Comparison of ENCODE assay signal across 8 mouse cellular contexts in genomic region chr9:118150429-118151220, GRCm38 (mm10). TPM values are rescaled to one million over a fixed set of nuclear protein-coding genes. Genes with fewer than 3 reads are reported as not detected.
DNase-seq lines count a peak whose midpoint lies in the region; ATAC-seq and TF ChIP-seq lines count a peak whose summit lies in the region.

No protein-coding gene starts in this region.

- TF ChIP-seq RAD21 in MEL (IDR thresholded peaks at IDR 0.05; ENCODE audit: low read depth, low read length), result no peak

- H3K36me3 ChIP-seq in heart, embryonic 12.5 days, result no peaks in the 10 kb centered on the region
- H3K36me3 ChIP-seq in MEL (ENCODE audit: control insufficient read depth in 1 of 2, insufficient read depth in 2 of 2, low read length in 2 of 2), result peaks cover 0 to 10% of the 10 kb centered on the region in 2 experiments; a peak in 2 of 4 replicates
- no peaks in the 10 kb centered on the region for H3K36me3 ChIP-seq in erythroblast, embryonic 14.5 days (ENCODE audit: control insufficient read depth)
- no peaks in the 10 kb centered on the region for H3K36me3 ChIP-seq in limb, embryonic 15.5 days

- H3K9me3 ChIP-seq in heart, embryonic 12.5 days (replicated peaks), result no peaks in the 10 kb centered on the region
- H3K9me3 ChIP-seq in MEL (replicated peaks; ENCODE audit: insufficient read depth, low read length), result no peaks in the 10 kb centered on the region
- H3K9me3 ChIP-seq in erythroblast, embryonic 14.5 days (ENCODE audit: control insufficient read depth, low read length), result no peaks in the 10 kb centered on the region
- no peaks in the 10 kb centered on the region for H3K9me3 ChIP-seq in limb, embryonic 15.5 days

- H3K4me2 ChIP-seq in heart, embryonic 12.5 days, result peak overlapping the region; percentile 74
- H3K4me2 ChIP-seq in limb, embryonic 15.5 days, result peak overlapping the region; percentile 56

- H3K4me1 ChIP-seq in heart, embryonic 12.5 days (replicated peaks), result peaks cover 12% of the 10 kb centered on the region
- H3K4me1 ChIP-seq in MEL (ENCODE audit: control insufficient read depth in 1 of 2, insufficient read depth in 2 of 2, low read length in 2 of 2), result peaks cover 2 to 19% of the 10 kb centered on the region in 2 experiments; a peak in 3 of 4 replicates
- H3K4me1 ChIP-seq in erythroblast, embryonic 14.5 days (ENCODE audit: control insufficient read depth), result peaks cover 22% of the 10 kb centered on the region
- H3K4me1 ChIP-seq in limb, embryonic 15.5 days, result peaks cover 13% of the 10 kb centered on the region

- TF ChIP-seq POLR2A in MEL (IDR thresholded peaks at IDR 0.05; ENCODE audit: control insufficient read depth in 1 of 2, insufficient read depth in 1 of 2, low read depth in 1 of 2, low read length in 2 of 2, poor library complexity in 1 of 2), result peak in 1 of 2 experiments; percentile 30; a peak in 1 of 4 replicates

- peaks cover 24% of the 10 kb centered on the region for H3K79me2 ChIP-seq in MEL (ENCODE audit: control insufficient read depth, insufficient read depth, low read length, poor library complexity)

- H3K9ac ChIP-seq in heart, embryonic 12.5 days, result no peak overlapping the region
- H3K9ac ChIP-seq in MEL (ENCODE audit: control insufficient read depth, low read depth, low read length, poor library complexity, severe bottlenecking), result peak overlapping the region; percentile 84
- no peak overlapping the region for H3K9ac ChIP-seq in limb, embryonic 15.5 days

- 76% methylated on average over 20 of the region's 20 CpGs for WGBS in heart, embryonic 12.5 days
- 59% methylated on average over 20 of the region's 20 CpGs for WGBS in limb, embryonic 15.5 days

- no peak for TF ChIP-seq EP300 in MEL (IDR thresholded peaks at IDR 0.05; ENCODE audit: low read depth in 1 of 2, low read length in 2 of 2)

- H3K27ac ChIP-seq in heart, embryonic 12.5 days (ENCODE audit: poor library complexity, severe bottlenecking), result no peak overlapping the region
- peak overlapping the region; percentile 86 for H3K27ac ChIP-seq in MEL (ENCODE audit: control insufficient read depth, low read depth, low read length)
- H3K27ac ChIP-seq in limb, embryonic 15.5 days, result peak overlapping the region; percentile 57

- DNase-seq in heart, adult 18-20 months, result no peak
- peak; percentile 81 for DNase-seq in MEL (ENCODE audit: low read depth, low spot score)
- DNase-seq in retina, embryonic 14.5 days (ENCODE audit: low spot score), result peak; percentile 21
- DNase-seq in layer of hippocampus, adult 11-12 months (ENCODE audit: low spot score), result no peak
- no peak for DNase-seq in urinary bladder, adult 18-20 months (ENCODE audit: low spot score in 2 of 2)

- ATAC-seq in heart, embryonic 12.5 days (ENCODE audit: insufficient number of reproducible peaks, low FRiP score), result peak; percentile 34
- ATAC-seq in limb, embryonic 15.5 days (ENCODE audit: insufficient number of reproducible peaks, low FRiP score, low TSS enrichment, low read depth), result no peak

- TF ChIP-seq CTCF in MEL (IDR thresholded peaks at IDR 0.05 in 2 of 3, conservative IDR thresholded peaks at IDR 0.05 in 1 of 3; ENCODE audit: control insufficient read depth in 1 of 3, insufficient read depth in 1 of 3, low read depth in 2 of 3, low read length in 3 of 3, poor library complexity in 1 of 3, severe bottlenecking in 1 of 3), result no peak

- H3K27me3 ChIP-seq in heart, embryonic 12.5 days (replicated peaks), result no peaks in the 10 kb centered on the region
- no peaks in the 10 kb centered on the region for H3K27me3 ChIP-seq in MEL (ENCODE audit: control insufficient read depth in 1 of 2, insufficient read depth in 2 of 2, low read length in 2 of 2)
- H3K27me3 ChIP-seq in erythroblast, embryonic 14.5 days (ENCODE audit: control insufficient read depth), result no peaks in the 10 kb centered on the region
- H3K27me3 ChIP-seq in limb, embryonic 15.5 days, result no peaks in the 10 kb centered on the region

- H3K4me3 ChIP-seq in heart, embryonic 12.5 days, result peak overlapping the region; percentile 87
- peak overlapping the region; percentile 63 to 72 for H3K4me3 ChIP-seq in MEL (ENCODE audit: control insufficient read depth in 1 of 2, insufficient read depth in 1 of 2, low read depth in 2 of 2, low read length in 2 of 2)
- H3K4me3 ChIP-seq in erythroblast, embryonic 14.5 days (replicated peaks), result peak overlapping the region; percentile 66
- H3K4me3 ChIP-seq in limb, embryonic 15.5 days, result peak overlapping the region; percentile 96

TF ChIP-seq in MEL, 35 proteins besides CTCF, POLR2A, EP300 and RAD21:
- TF ChIP-seq MAZ (IDR thresholded peaks at IDR 0.05; ENCODE audit: low read depth, low read length) (0 out of 2 replicates have a peak, but pooled peaks have one; percentile 25), ETS1 (IDR thresholded peaks at IDR 0.05; ENCODE audit: low read depth, low read length) (no peak; the same call in none of the 2 replicates), MAX (IDR thresholded peaks at IDR 0.05; ENCODE audit: low read length) (no peak), RCOR1 (IDR thresholded peaks at IDR 0.05; ENCODE audit: low read depth, low read length) (peak; percentile 4; the same call in 1 of the 2 replicates), TBP (IDR thresholded peaks at IDR 0.05; ENCODE audit: low read depth, low read length) (peak; percentile 67; the same call in 1 of the 2 replicates), NELFE (IDR thresholded peaks at IDR 0.05; ENCODE audit: low read depth, low read length) (peak; percentile 15; the same call in 1 of the 2 replicates), MXI1 (IDR thresholded peaks at IDR 0.05; ENCODE audit: low read depth, low read length) (peak; percentile 68; the same call in 1 of the 2 replicates), ZNF384 (IDR thresholded peaks at IDR 0.05; ENCODE audit: low read depth, low read length) (no peak), MYC (IDR thresholded peaks at IDR 0.05; ENCODE audit: low read depth, low read length) (peak; percentile 69; the same call in 1 of the 2 replicates)
TF ChIP-seq in MEL: peak in this region for 6.

RNA-seq across cellular contexts. Expression of gene Cmc1, which starts 0.6 kb away (rescaled TPM):
- polyA plus RNA-seq in heart, embryonic 12.5 days (2016; fragmentation: Nextera tagmentation; extraction: Ambion mirVana), result 40.8 and 44.3 TPM in 2 replicates
- total RNA-seq in heart, adult 18-20 months (2021), result 10 to 100 TPM; 31.8 to 33.0 TPM
- total RNA-seq in MEL (2012; rRNA removed), result 26.7 and 35.9 TPM in 2 replicates
- polyA plus RNA-seq in MEL (2012; ENCODE audit: insufficient read depth in 1 of 2, insufficient read length in 2 of 2, low read depth in 1 of 2, low replicate concordance in 2 of 2, missing spikeins in 1 of 2), result 10 to 100 TPM in 1 of 2 experiments, not detected in 1; 36.0 TPM
- polyA plus RNA-seq in erythroblast, embryonic 14.5 days (2012), result 0.16 and 0.52 TPM in 2 replicates
- 28.6 and 35.0 TPM in 2 replicates for polyA plus RNA-seq in limb, embryonic 15.5 days (2015; fragmentation: Nextera tagmentation; extraction: Ambion mirVana)

Comparison
In these comparisons a context has a peak if more than half of its experiments do, and no peak if none do; other contexts are left out.
1. DNase-seq: peak in MEL (single experiment) and retina, embryonic 14.5 days (single experiment); none in heart, adult 18-20 months (0 of 2), layer of hippocampus, adult 11-12 months (single experiment) and urinary bladder, adult 18-20 months (0 of 2).
2. Peak in every context shown above with its lines, with median percentiles within 50 percentile points of each other: H3K4me3 ChIP-seq.